Mouse (Mus musculus): ENCODE measurements around the gene Gm7073. TPM values are rescaled to one million over a fixed set of nuclear protein-coding genes. Genes with fewer than 3 reads are reported as not detected.

Gm7073 gene
- polyA plus RNA-seq, 1 experiment, result not detected

GRCm38 (mm10) chrX:60503995-60504394 lies 35.1 kb downstream of the Gm7073 start:
- no peak for TF ChIP-seq GATA1 (IDR thresholded peaks at IDR 0.05; ENCODE audit: borderline replicate concordance, low read length)
- no peak for TF ChIP-seq FLI1 (IDR thresholded peaks at IDR 0.05; ENCODE audit: low read length)
- H3K36me3 ChIP-seq (replicated peaks; ENCODE audit: low read length), result no peaks in the 10 kb centered on the region
- no peaks in the 10 kb centered on the region for H3K27me3 ChIP-seq (replicated peaks)
- no peaks in the 10 kb centered on the region for H3K4me1 ChIP-seq
- H3K4me3 ChIP-seq (replicated peaks), result no peak overlapping the region
- H3K9me3 ChIP-seq, result no peaks in the 10 kb centered on the region

- Histone ChIP-seq H3K27me3 (replicated peaks) (no peaks in the 10 kb centered on the region), H3K4me3 (replicated peaks) (no peak overlapping the region), H3K9me3 (no peaks in the 10 kb centered on the region), H3K4me1 (no peaks in the 10 kb centered on the region), H3K36me3 (replicated peaks; ENCODE audit: low read length) (no peaks in the 10 kb centered on the region)
- no peak for TF ChIP-seq FLI1 (IDR thresholded peaks at IDR 0.05; ENCODE audit: low read length)
- TF ChIP-seq GATA1 (IDR thresholded peaks at IDR 0.05; ENCODE audit: borderline replicate concordance, low read length), result no peak
Observed at GRCm38 (mm10) chrX:60497750-60498149, 41.3 kb downstream of the Gm7073 start.

- Histone ChIP-seq H3K36me3 (replicated peaks; ENCODE audit: low read length) (no peaks in the 10 kb centered on the region), H3K4me1 (no peaks in the 10 kb centered on the region), H3K9me3 (no peaks in the 10 kb centered on the region), H3K27me3 (replicated peaks) (no peaks in the 10 kb centered on the region), H3K4me3 (replicated peaks) (no peak overlapping the region)
- TF ChIP-seq FLI1 (IDR thresholded peaks at IDR 0.05; ENCODE audit: low read length), result no peak
- TF ChIP-seq GATA1 (IDR thresholded peaks at IDR 0.05; ENCODE audit: borderline replicate concordance, low read length), result no peak
Observed at GRCm38 (mm10) chrX:60495308-60495707, 43.7 kb downstream of the Gm7073 start.

GRCm38 (mm10) chrX:60463786-60464185 lies 75.3 kb downstream of the Gm7073 start:
- Histone ChIP-seq H3K9me3 (no peaks in the 10 kb centered on the region), H3K4me1 (no peaks in the 10 kb centered on the region), H3K4me3 (replicated peaks) (no peak overlapping the region), H3K27me3 (replicated peaks) (no peaks in the 10 kb centered on the region), H3K36me3 (replicated peaks; ENCODE audit: low read length) (no peaks in the 10 kb centered on the region)
- TF ChIP-seq FLI1 (IDR thresholded peaks at IDR 0.05; ENCODE audit: low read length) (no peak), GATA1 (IDR thresholded peaks at IDR 0.05; ENCODE audit: borderline replicate concordance, low read length) (no peak)

GRCm38 (mm10) chrX:60414563-60415111 lies 124.4 kb downstream of the Gm7073 start:
- Histone ChIP-seq H3K4me3 (replicated peaks) (no peak overlapping the region), H3K36me3 (replicated peaks; ENCODE audit: low read length) (no peaks in the 10 kb centered on the region), H3K27me3 (replicated peaks) (no peaks in the 10 kb centered on the region), H3K9me3 (peaks cover 3% of the 10 kb centered on the region; the same call in 1 of the 2 replicates), H3K4me1 (no peaks in the 10 kb centered on the region)
- TF ChIP-seq GATA1 (IDR thresholded peaks at IDR 0.05; ENCODE audit: borderline replicate concordance, low read length) (no peak), FLI1 (IDR thresholded peaks at IDR 0.05; ENCODE audit: low read length) (no peak)

GRCm38 (mm10) chrX:60405681-60406080 lies 133.4 kb downstream of the Gm7073 start:
- 0 out of 2 replicates have a peak, but pooled peaks cover 6% of the 10 kb centered on the region for H3K4me1 ChIP-seq
- H3K36me3 ChIP-seq (replicated peaks; ENCODE audit: low read length), result no peaks in the 10 kb centered on the region
- H3K27me3 ChIP-seq (replicated peaks), result peaks cover 9% of the 10 kb centered on the region
- TF ChIP-seq FLI1 (IDR thresholded peaks at IDR 0.05; ENCODE audit: low read length) (no peak), GATA1 (IDR thresholded peaks at IDR 0.05; ENCODE audit: borderline replicate concordance, low read length) (no peak)
- no peak overlapping the region for H3K4me3 ChIP-seq (replicated peaks)
- peaks cover 14% of the 10 kb centered on the region; the same call in 1 of the 2 replicates for H3K9me3 ChIP-seq

GRCm38 (mm10) chrX:60404668-60405044 lies 134.4 kb downstream of the Gm7073 start:
- H3K9me3 ChIP-seq, result peaks cover 11% of the 10 kb centered on the region; the same call in 1 of the 2 replicates
- no peak for TF ChIP-seq FLI1 (IDR thresholded peaks at IDR 0.05; ENCODE audit: low read length)
- peak overlapping the region; percentile 94 for H3K4me3 ChIP-seq (replicated peaks)
- no peaks in the 10 kb centered on the region for H3K36me3 ChIP-seq (replicated peaks; ENCODE audit: low read length)
- H3K4me1 ChIP-seq, result 0 out of 2 replicates have a peak, but pooled peaks cover 6% of the 10 kb centered on the region
- peaks cover 9% of the 10 kb centered on the region for H3K27me3 ChIP-seq (replicated peaks)

GRCm38 (mm10) chrX:60403764-60404667 lies 135.0 kb downstream of the Gm7073 start:
- Histone ChIP-seq H3K27me3 (replicated peaks) (peaks cover 9% of the 10 kb centered on the region), H3K9me3 (peaks cover 11% of the 10 kb centered on the region; the same call in 1 of the 2 replicates), H3K4me3 (replicated peaks) (peak overlapping the region; percentile 94), H3K36me3 (replicated peaks; ENCODE audit: low read length) (no peaks in the 10 kb centered on the region), H3K4me1 (0 out of 2 replicates have a peak, but pooled peaks cover 6% of the 10 kb centered on the region)
- TF ChIP-seq GATA1 (IDR thresholded peaks at IDR 0.05; ENCODE audit: borderline replicate concordance, low read length) (no peak), FLI1 (IDR thresholded peaks at IDR 0.05; ENCODE audit: low read length) (no peak)

GRCm38 (mm10) chrX:60403062-60403763 lies 135.8 kb downstream of the Gm7073 start:
- no peaks in the 10 kb centered on the region for H3K36me3 ChIP-seq (replicated peaks; ENCODE audit: low read length)
- peaks cover 9% of the 10 kb centered on the region for H3K27me3 ChIP-seq (replicated peaks)
- H3K4me1 ChIP-seq, result 0 out of 2 replicates have a peak, but pooled peaks cover 6% of the 10 kb centered on the region
- TF ChIP-seq GATA1 (IDR thresholded peaks at IDR 0.05; ENCODE audit: borderline replicate concordance, low read length) (no peak), FLI1 (IDR thresholded peaks at IDR 0.05; ENCODE audit: low read length) (no peak)
- peak overlapping the region; percentile 94 for H3K4me3 ChIP-seq (replicated peaks)
- H3K9me3 ChIP-seq, result peaks cover 11% of the 10 kb centered on the region; the same call in 1 of the 2 replicates
